Mouse (Mus musculus): ENCODE results near the gene Cgnl1. TPM values are rescaled to one million over a fixed set of nuclear protein-coding genes. Genes with fewer than 3 reads are reported as not detected.

Gene Cgnl1
- polyA plus RNA-seq, 1 experiment from 2014 or later = 4.3 TPM

DNA sequence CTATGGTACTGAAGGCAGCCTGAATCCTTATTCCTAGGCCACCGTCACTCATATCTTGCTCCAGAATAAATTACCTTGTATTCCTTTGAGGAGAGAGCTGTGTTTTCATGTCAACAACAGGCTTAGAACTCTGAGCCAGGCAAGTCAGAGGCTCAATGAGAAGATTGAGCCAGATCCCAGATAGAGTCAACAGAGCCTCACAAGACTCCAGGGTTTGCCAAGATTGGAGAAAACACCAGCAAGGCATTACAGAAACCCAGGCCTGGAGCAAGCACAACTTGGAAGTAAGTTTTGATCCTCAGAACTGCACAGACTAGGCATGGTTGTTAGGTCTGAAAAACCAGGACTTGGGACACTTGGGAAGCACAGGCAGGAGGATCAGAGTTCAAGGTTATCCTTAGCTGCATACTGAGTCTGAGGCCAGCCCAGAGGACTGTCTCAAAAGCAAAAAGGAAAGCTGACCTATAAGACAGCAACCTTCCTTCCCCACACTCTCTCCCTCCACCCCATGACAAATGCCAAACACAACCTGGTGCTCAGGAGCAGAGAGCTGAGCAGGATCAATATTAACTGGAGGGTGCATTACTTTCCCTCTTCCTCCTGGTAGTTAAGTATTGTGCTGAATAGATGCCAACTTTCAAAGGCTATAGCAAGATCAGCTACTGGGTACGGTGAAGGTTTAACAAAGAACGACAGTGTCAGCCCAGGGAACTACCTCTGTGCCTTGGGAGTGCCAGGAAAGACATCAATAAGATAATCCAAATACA is 34.0 kb downstream of the Cgnl1 start:
- H3K4me1 ChIP-seq (replicated peaks; ENCODE audit: control insufficient read depth, insufficient read depth, low read length) = no peaks in the 10 kb centered on the region; the same call in 1 of the 2 replicates
- no peak for ATAC-seq
- TF ChIP-seq CTCF (IDR thresholded peaks at IDR 0.05; ENCODE audit: low read depth) = no peak
- H3K36me3 ChIP-seq (ENCODE audit: control insufficient read depth, insufficient read depth) = no peaks in the 10 kb centered on the region
- H3K27me3 ChIP-seq (replicated peaks; ENCODE audit: control insufficient read depth, insufficient read depth, low read length) = no peaks in the 10 kb centered on the region
- 48% methylated on average over 3 of the region's 3 CpGs for WGBS
- no peak overlapping the region for H3K9ac ChIP-seq (ENCODE audit: low read depth, low read length)
- H3K9me3 ChIP-seq (ENCODE audit: control insufficient read depth) = no peaks in the 10 kb centered on the region
- no peak overlapping the region for H3K27ac ChIP-seq (ENCODE audit: low read depth, low read length)
- no peak overlapping the region for H3K4me3 ChIP-seq (ENCODE audit: low read depth, low read length)
- H3K4me2 ChIP-seq (replicated peaks; ENCODE audit: low read depth) = no peak overlapping the region

DNA sequence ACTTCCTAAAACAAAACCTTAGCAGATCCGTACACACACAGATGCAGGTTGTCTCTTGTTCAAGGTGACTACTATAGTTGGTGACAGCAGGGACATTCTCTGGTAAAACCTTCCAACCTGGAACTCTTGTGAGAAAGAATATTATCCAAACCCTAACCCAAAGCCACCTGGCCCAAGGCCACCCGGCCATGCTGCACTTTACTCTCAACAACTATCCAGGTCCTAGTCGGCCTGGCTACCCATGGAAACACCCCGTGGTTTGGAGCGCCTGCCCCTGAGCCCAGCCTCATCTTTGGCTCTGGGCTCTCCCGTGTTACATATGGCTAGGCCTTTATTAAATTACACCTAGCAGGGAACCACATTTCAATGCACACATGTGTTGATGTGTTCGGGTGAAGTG is 35.5 kb downstream of the Cgnl1 start:
- no peak for ATAC-seq
- 87% methylated on average over 7 of the region's 7 CpGs for WGBS
- no peak overlapping the region for H3K4me3 ChIP-seq (ENCODE audit: low read depth, low read length)
- no peak overlapping the region for H3K9ac ChIP-seq (ENCODE audit: low read depth, low read length)
- no peaks in the 10 kb centered on the region for H3K27me3 ChIP-seq (replicated peaks; ENCODE audit: control insufficient read depth, insufficient read depth, low read length)
- TF ChIP-seq CTCF (IDR thresholded peaks at IDR 0.05; ENCODE audit: low read depth) = no peak
- H3K36me3 ChIP-seq (ENCODE audit: control insufficient read depth, insufficient read depth) = no peaks in the 10 kb centered on the region
- H3K4me2 ChIP-seq (replicated peaks; ENCODE audit: low read depth) = no peak overlapping the region
- no peak overlapping the region for H3K27ac ChIP-seq (ENCODE audit: low read depth, low read length)
- H3K4me1 ChIP-seq (replicated peaks; ENCODE audit: control insufficient read depth, insufficient read depth, low read length) = no peaks in the 10 kb centered on the region
- H3K9me3 ChIP-seq (ENCODE audit: control insufficient read depth) = no peaks in the 10 kb centered on the region

GRCm38 (mm10) chr9:71733559-71733958 is 37.8 kb downstream of the Cgnl1 start:
- H3K9ac ChIP-seq (ENCODE audit: low read depth, low read length) = no peak overlapping the region
- H3K27ac ChIP-seq (ENCODE audit: low read depth, low read length) = no peak overlapping the region
- H3K36me3 ChIP-seq (ENCODE audit: control insufficient read depth, insufficient read depth) = no peaks in the 10 kb centered on the region
- H3K4me3 ChIP-seq (ENCODE audit: low read depth, low read length) = no peak overlapping the region
- ATAC-seq = no peak
- TF ChIP-seq CTCF (IDR thresholded peaks at IDR 0.05; ENCODE audit: low read depth) = no peak
- H3K4me2 ChIP-seq (replicated peaks; ENCODE audit: low read depth) = no peak overlapping the region
- no peaks in the 10 kb centered on the region for H3K9me3 ChIP-seq (ENCODE audit: control insufficient read depth)
- no peaks in the 10 kb centered on the region for H3K4me1 ChIP-seq (replicated peaks; ENCODE audit: control insufficient read depth, insufficient read depth, low read length)
- WGBS = 77% methylated on average over 2 of the region's 2 CpGs
- H3K27me3 ChIP-seq (replicated peaks; ENCODE audit: control insufficient read depth, insufficient read depth, low read length) = no peaks in the 10 kb centered on the region

GRCm38 (mm10) chr9:71728822-71729311 is 42.5 kb downstream of the Cgnl1 start:
- H3K36me3 ChIP-seq (ENCODE audit: control insufficient read depth, insufficient read depth) = peaks cover 7% of the 10 kb centered on the region; the same call in 1 of the 2 replicates
- H3K27me3 ChIP-seq (replicated peaks; ENCODE audit: control insufficient read depth, insufficient read depth, low read length) = no peaks in the 10 kb centered on the region
- no peak for ATAC-seq
- H3K4me3 ChIP-seq (ENCODE audit: low read depth, low read length) = no peak overlapping the region
- no peak overlapping the region for H3K9ac ChIP-seq (ENCODE audit: low read depth, low read length)
- TF ChIP-seq CTCF (IDR thresholded peaks at IDR 0.05; ENCODE audit: low read depth) = no peak
- H3K9me3 ChIP-seq (ENCODE audit: control insufficient read depth) = no peaks in the 10 kb centered on the region
- H3K4me2 ChIP-seq (replicated peaks; ENCODE audit: low read depth) = no peak overlapping the region
- no peak overlapping the region for H3K27ac ChIP-seq (ENCODE audit: low read depth, low read length)
- 77% methylated on average over 5 of the region's 5 CpGs for WGBS
- no peaks in the 10 kb centered on the region for H3K4me1 ChIP-seq (replicated peaks; ENCODE audit: control insufficient read depth, insufficient read depth, low read length)

GRCm38 (mm10) chr9:71727233-71727632 is 44.2 kb downstream of the Cgnl1 start:
- H3K9ac ChIP-seq (ENCODE audit: low read depth, low read length) = no peak overlapping the region
- no peaks in the 10 kb centered on the region for H3K9me3 ChIP-seq (ENCODE audit: control insufficient read depth)
- H3K4me1 ChIP-seq (replicated peaks; ENCODE audit: control insufficient read depth, insufficient read depth, low read length) = no peaks in the 10 kb centered on the region
- peaks cover 7% of the 10 kb centered on the region; the same call in 1 of the 2 replicates for H3K36me3 ChIP-seq (ENCODE audit: control insufficient read depth, insufficient read depth)
- H3K27me3 ChIP-seq (replicated peaks; ENCODE audit: control insufficient read depth, insufficient read depth, low read length) = no peaks in the 10 kb centered on the region
- no peak for ATAC-seq
- H3K27ac ChIP-seq (ENCODE audit: low read depth, low read length) = no peak overlapping the region
- TF ChIP-seq CTCF (IDR thresholded peaks at IDR 0.05; ENCODE audit: low read depth) = no peak
- H3K4me3 ChIP-seq (ENCODE audit: low read depth, low read length) = no peak overlapping the region
- WGBS = 72% methylated on average over 4 of the region's 4 CpGs
- no peak overlapping the region for H3K4me2 ChIP-seq (replicated peaks; ENCODE audit: low read depth)

DNA sequence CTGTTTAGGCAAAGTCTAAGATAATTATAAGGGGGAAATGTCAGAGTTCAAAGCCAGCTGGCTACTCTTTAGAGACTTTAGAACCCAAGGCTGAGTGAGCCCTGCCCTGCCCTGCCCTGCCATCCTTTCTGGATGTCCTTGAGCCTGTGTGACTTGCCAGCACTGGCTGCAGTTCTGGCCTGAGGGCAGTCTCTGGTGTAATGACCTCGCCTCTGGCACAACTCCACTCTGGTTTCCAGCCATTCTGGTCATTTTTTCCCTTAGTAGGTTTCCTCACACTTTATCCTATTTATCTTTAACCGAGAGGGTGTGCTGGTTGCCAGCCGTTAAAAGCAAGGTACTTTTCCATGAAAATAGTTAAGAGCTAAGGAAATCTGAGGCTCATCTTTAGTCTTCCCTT is 45.3 kb downstream of the Cgnl1 start:
- Histone ChIP-seq H3K27me3 (replicated peaks; ENCODE audit: control insufficient read depth, insufficient read depth, low read length) (no peaks in the 10 kb centered on the region), H3K4me2 (replicated peaks; ENCODE audit: low read depth) (no peak overlapping the region), H3K36me3 (ENCODE audit: control insufficient read depth, insufficient read depth) (peaks cover 7% of the 10 kb centered on the region; the same call in 1 of the 2 replicates), H3K9me3 (ENCODE audit: control insufficient read depth) (no peaks in the 10 kb centered on the region), H3K27ac (ENCODE audit: low read depth, low read length) (no peak overlapping the region), H3K4me3 (ENCODE audit: low read depth, low read length) (no peak overlapping the region), H3K4me1 (replicated peaks; ENCODE audit: control insufficient read depth, insufficient read depth, low read length) (no peaks in the 10 kb centered on the region), H3K9ac (ENCODE audit: low read depth, low read length) (no peak overlapping the region)
- no peak for TF ChIP-seq CTCF (IDR thresholded peaks at IDR 0.05; ENCODE audit: low read depth)
- no peak for ATAC-seq
- WGBS = 69% methylated on average over 3 of the region's 3 CpGs

Measured in intestine, postnatal 0 days (tissue).